Mouse (Mus musculus) liver, adult 2 months (tissue): ENCODE results near the gene Cyp4f15.

ENCODE experiments used
- CTCF ChIP-seq: fragments of 200-500 bp; IDR thresholded peaks from 2 replicates; pipeline ENCODE4 v1.5.1; 2011; ENCODE audit warnings: low read depth, low read length, control low read depth
- POLR2A ChIP-seq: fragments of 200-500 bp; IDR thresholded peaks from 2 replicates; pipeline ENCODE4 v1.6.1; 2011; ENCODE audit warnings: low read length, control low read depth; ENCODE audit not compliant: insufficient read depth; ENCODE audit errors: extremely low read depth

DNA sequence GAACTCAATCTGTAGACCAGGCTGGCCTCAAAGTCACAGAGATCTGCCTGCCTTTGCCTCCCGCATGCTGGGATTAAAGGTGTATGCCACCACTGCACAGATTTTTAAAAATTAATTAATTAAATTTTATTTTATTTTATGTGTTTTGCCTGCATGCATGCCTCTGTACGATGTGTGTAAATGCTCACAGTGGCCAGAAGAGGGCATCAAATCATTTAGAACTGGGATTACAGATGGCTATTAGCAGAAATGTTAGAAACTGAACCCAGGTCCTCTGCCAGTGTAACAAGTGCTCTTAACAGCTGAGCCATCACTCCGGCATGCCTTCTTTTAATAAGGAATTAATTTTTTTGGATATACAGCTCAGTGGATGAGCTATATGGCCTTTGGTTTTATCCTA lies 43.6 kb downstream of the Cyp4f15 start:
- no peak for TF ChIP-seq POLR2A
- TF ChIP-seq CTCF = 0 out of 2 replicates have a peak, but pooled peaks have one; percentile 29
